Mouse (Mus musculus) C2C12 (cell line): ENCODE measurements at regions not wholly inside any gene's neighbourhood (a gene's known extent, or its start where the extent isn't known, plus 50 kb on each side); places are given as distances from the start of the nearest gene placed in this dataset.

Source experiments
- CEBPB ChIP-seq: IDR thresholded peaks from one replicate; pipeline ENCODE4 v1.6.1; 2011; ENCODE audit warnings: low read depth, mild to moderate bottlenecking, control low read depth, moderate library complexity
- CTCF ChIP-seq: IDR thresholded peaks from one replicate; pipeline ENCODE4 v1.5.1; 2011; ENCODE audit not compliant: control insufficient read depth, insufficient read depth, insufficient read length
- MAX ChIP-seq: IDR thresholded peaks from one replicate; pipeline ENCODE4 v1.6.1; 2011; ENCODE audit warnings: mild to moderate bottlenecking, control low read depth
- MYOG ChIP-seq: IDR thresholded peaks from one replicate; pipeline ENCODE4 v1.6.1; 2011; ENCODE audit not compliant: control insufficient read depth, insufficient read length; ENCODE audit errors: extremely low read depth
- USF1 ChIP-seq: IDR thresholded peaks from one replicate; pipeline ENCODE4 v1.6.1; 2011; ENCODE audit warnings: low read depth, mild to moderate bottlenecking, control low read depth, moderate library complexity

- no peak for TF ChIP-seq CTCF
- TF ChIP-seq USF1: no peak
- TF ChIP-seq MAX: no peak
- TF ChIP-seq MYOG: no peak
- no peak for TF ChIP-seq CEBPB
Measured at GRCm38 (mm10) chr10:57046021-57046420, 440.2 kb upstream of the Hsf2 start.
